Mouse (Mus musculus) mouse embryonic stem cell (cell line): ENCODE data around the gene Pmpcb.

Source experiments
- in situ Hi-C, 2 experiments: fragments of 300-500 bp; cut with MboI; formaldehyde crosslinking; loops; 1 replicate in 1 of 2; 3 replicates in 1 of 2; pipeline ENCODE4 v1.14.3; 2019 to 2020; ENCODE audit warnings: low sequenced_read_pairs in 2 of 2, low pct_unique_long_range_greater_than_20kb in 1 of 2, mixed read lengths in 1 of 2; ENCODE audit not compliant: unreplicated experiment in 1 of 2

Gene Pmpcb

GRCm38 (mm10) chr5:21785776-21786175 lies 48.8 kb downstream of the Pmpcb start:
- in situ Hi-C loops, result no loop called here

- in situ Hi-C loops, result no loop called here
These were observed 49.6 kb downstream of the Pmpcb start for GRCm38 (mm10) chr5:21786258-21787185.

GRCm38 (mm10) chr5:21787186-21788105 lies 50.5 kb downstream of the Pmpcb start:
- in situ Hi-C loops, result no loop called here

- in situ Hi-C loops, result no loop called here
These were observed 52.1 kb downstream of the Pmpcb start for GRCm38 (mm10) chr5:21789061-21789460.

GRCm38 (mm10) chr5:21792166-21792565 lies 55.2 kb downstream of the Pmpcb start:
- in situ Hi-C loops, result no loop called here

GRCm38 (mm10) chr5:21802907-21803306 lies 66.0 kb downstream of the Pmpcb start:
- in situ Hi-C loops, result no loop called here

- in situ Hi-C loops, result no loop called here
These were observed 66.8 kb downstream of the Pmpcb start for GRCm38 (mm10) chr5:21803691-21804188.

GRCm38 (mm10) chr5:21804837-21805236 lies 67.9 kb downstream of the Pmpcb start:
- in situ Hi-C loops, result no loop called here
